Mouse (Mus musculus) cerebral cortex, adult 2 months (tissue): ENCODE measurements around the gene Zfp991.

ENCODE experiments used
- WGBS: fragments of 180-500 bp; shearing (Covaris S2); methylation state at CpG from one replicate; pipeline ENCODE4 v1.1.7; 2018; 5-methylcytosine and 5-hydroxymethylcytosine counted together

Zfp991 gene

GRCm38 (mm10) chr4:147187283-147187965 is 55.6 kb downstream of the Zfp991 start:
- 72% methylated on average over 70 of the region's 71 CpGs for WGBS

DNA sequence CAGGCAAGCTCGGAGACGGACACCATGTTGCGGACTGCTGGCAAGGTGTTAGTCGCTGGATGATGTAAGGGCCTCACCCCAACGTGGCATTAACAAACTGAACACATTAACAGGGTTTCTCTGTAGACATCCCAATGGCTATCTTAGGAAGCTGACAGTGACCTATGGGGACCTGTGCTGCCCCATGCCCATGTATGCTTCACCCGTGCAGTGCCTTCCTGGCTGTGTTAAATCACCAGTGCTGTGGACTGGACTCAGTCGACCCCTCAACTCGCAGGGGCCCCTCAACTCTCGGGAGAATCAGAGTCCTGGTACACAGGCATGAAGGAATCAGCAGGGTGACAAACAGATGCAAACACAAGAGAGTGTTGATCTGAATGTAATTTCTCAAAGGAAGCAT is 63.3 kb downstream of the Zfp991 start:
- WGBS = 90% methylated on average over 8 of the region's 9 CpGs

GRCm38 (mm10) chr4:147197210-147197609 is 65.4 kb downstream of the Zfp991 start:
- 84% methylated on average over 2 of the region's 2 CpGs for WGBS

DNA sequence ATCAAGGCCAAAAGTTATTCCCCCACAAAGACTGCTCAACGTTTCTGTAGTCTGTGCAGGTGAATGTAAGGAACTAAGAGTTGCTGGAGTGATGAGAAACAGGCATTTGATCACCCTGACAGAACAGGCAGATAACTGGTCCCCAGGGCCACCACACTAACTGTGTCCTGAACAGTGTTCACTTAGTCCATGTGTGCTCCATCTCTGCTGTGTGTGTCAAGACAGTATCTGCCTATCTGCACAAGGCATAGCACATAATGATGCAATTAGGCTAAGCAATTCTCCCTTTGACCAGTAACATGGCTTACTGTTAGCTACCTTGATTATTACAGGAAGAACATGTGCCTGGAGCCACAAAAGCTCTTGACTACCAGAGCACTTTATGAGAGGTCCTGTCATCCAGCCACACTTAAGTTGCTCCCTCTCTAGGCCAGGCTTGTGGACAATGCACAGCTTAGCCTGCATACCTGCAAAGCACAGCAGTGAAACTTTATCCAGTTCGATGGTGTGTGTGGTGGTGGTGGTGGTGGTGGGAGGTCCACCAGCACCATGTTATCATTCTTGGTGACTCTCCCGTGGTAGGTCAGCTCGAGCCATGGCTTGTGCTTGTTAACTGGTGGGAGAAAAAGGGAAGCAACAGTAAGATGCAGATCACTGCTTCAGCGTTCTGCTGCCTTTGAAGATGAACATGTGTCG is 67.4 kb downstream of the Zfp991 start:
- WGBS = 77% methylated on average over 6 of the region's 6 CpGs

GRCm38 (mm10) chr4:147201920-147202660 is 70.3 kb downstream of the Zfp991 start:
- 83% methylated on average over 13 of the region's 16 CpGs for WGBS

DNA sequence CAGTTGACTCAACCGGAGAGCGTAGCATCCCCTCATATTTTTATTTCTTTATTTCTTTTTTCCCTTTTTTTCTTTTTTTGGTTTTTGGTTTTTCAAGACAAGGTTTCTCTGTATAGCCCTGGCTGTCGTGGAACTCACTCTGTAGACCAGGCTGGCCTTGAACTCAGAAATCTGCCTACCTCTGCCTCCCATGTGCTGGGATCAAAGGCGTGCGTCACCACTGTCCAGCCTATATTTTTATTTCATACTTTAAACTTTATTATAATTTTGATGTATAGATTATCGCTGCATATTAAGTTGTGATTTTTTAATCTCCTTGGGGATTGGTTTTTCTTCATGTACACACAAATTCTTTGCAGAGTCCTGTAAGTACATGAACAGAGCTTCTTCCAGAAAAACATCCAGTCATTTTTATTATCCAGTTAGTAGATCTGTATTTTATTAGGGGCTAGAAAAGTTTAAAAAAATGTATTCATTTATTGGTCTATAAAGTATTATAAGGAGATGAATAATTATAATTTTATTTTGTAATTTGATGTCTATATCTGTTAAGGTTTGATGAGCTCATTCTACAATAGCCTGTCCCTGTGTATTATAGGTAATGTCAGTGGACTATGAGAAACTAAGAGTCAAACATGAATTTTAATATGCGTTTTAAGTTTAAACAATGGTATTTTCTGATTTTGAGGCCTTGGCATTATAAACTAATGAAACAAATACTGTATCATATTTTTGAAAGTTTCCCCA is 80.5 kb downstream of the Zfp991 start:
- 86% methylated on average over 3 of the region's 7 CpGs for WGBS

- no CpG with 5 or more reads among the region's 1 CpGs for WGBS
Measured at GRCm38 (mm10) chr4:147214233-147214632, 82.4 kb downstream of the Zfp991 start.

- WGBS = 66% methylated on average over 3 of the region's 4 CpGs
Measured at GRCm38 (mm10) chr4:147217676-147218075, 85.8 kb downstream of the Zfp991 start.

GRCm38 (mm10) chr4:147219319-147220070 is 87.7 kb downstream of the Zfp991 start:
- 77% methylated on average over 51 of the region's 51 CpGs for WGBS

GRCm38 (mm10) chr4:147220226-147220625 is 88.4 kb downstream of the Zfp991 start:
- 87% methylated on average over 17 of the region's 20 CpGs for WGBS

DNA sequence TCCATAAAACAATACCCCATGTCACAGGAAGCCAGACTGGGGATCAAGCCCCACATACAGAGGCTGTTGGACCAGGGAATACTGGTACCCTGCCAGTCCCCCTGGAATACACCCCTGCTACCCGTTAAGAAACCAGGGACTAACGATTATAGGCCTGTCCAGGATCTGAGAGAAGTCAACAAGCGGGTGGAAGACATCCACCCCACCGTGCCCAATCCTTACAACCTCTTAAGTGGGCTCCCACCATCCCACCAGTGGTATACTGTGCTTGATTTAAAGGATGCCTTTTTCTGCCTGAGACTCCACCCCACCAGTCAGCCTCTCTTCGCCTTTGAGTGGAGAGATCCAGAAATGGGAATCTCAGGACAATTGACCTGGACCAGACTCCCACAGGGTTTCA is 90.2 kb downstream of the Zfp991 start:
- WGBS = 88% methylated on average over 5 of the region's 5 CpGs

DNA sequence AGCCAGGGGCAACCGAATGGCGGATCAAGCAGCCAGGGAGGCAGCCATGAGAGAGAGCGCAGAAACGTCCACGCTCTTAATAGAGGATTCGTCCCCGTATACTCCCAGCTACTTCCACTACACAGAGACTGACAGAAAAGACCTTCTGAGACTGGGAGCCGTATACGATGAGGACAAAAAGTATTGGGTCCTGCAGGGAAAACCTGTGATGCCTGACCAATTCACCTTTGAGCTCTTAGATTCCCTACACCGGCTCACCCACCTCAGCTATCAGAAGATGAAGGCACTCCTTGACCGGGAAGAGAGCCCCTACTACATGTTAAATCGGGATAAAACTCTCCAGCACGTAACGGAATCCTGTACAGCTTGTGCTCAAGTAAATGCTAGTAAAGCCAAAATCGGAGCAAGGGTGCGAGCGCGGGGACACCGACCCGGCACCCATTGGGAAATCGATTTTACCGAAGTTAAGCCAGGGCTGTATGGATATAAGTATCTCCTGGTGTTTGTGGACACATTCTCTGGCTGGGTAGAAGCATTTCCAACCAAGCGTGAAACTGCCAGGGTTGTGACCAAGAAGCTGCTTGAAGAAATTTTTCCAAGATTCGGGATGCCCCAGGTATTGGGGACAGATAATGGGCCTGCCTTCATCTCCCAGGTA is 92.1 kb downstream of the Zfp991 start:
- 95% methylated on average over 24 of the region's 24 CpGs for WGBS

- 90% methylated on average over 10 of the region's 15 CpGs for WGBS
Measured at GRCm38 (mm10) chr4:147225616-147226015, 93.8 kb downstream of the Zfp991 start.

GRCm38 (mm10) chr4:147230026-147230425 is 98.2 kb downstream of the Zfp991 start:
- 73% methylated on average over 3 of the region's 3 CpGs for WGBS
